Mouse (Mus musculus) limb, embryonic 10.5 days (tissue): ENCODE results near the gene Serping1. TPM values are rescaled to one million over a fixed set of nuclear protein-coding genes. Genes with fewer than 3 reads are reported as not detected.

Experiments used
- DNase-seq: peaks from one replicate; pipeline ENCODE4 v3.0.0-alpha.2; 2017; ENCODE audit warnings: low spot score
- H3K27ac ChIP-seq: fragments of 300-500 bp; sonication (generic); 2 replicates; pipeline ENCODE4 v1.5.1; 2016; ENCODE audit warnings: mild to moderate bottlenecking
- H3K27me3 ChIP-seq: fragments of 300-500 bp; sonication (generic); 2 replicates; pipeline ENCODE4 v1.6.1; 2016; ENCODE audit warnings: low read depth, mild to moderate bottlenecking; ENCODE audit not compliant: poor library complexity, severe bottlenecking
- H3K36me3 ChIP-seq: fragments of 300-500 bp; sonication (generic); 2 replicates; pipeline ENCODE4 v1.6.1; 2016; ENCODE audit warnings: mild to moderate bottlenecking, moderate library complexity
- H3K4me1 ChIP-seq: fragments of 300-500 bp; sonication (generic); 2 replicates; pipeline ENCODE4 v1.6.1; 2016
- H3K4me3 ChIP-seq: fragments of 300-500 bp; sonication (generic); 2 replicates; pipeline ENCODE4 v1.5.1; 2016; ENCODE audit warnings: mild to moderate bottlenecking, moderate library complexity
- H3K9me3 ChIP-seq: fragments of 300-500 bp; sonication (generic); replicated peaks from 2 replicates; pipeline ENCODE4 v1.6.1; 2016; ENCODE audit warnings: mild to moderate bottlenecking
- WGBS: fragments of 180-500 bp; shearing (Covaris S2); methylation state at CpG from one replicate; pipeline ENCODE4 v1.1.7; 2016; 5-methylcytosine and 5-hydroxymethylcytosine counted together
- polyA plus RNA-seq: library from polyadenylated mRNA; unstranded; fragments of >200 nt; fragmentation: Nextera tagmentation; extraction: Ambion mirVana; gene quantifications from 2 replicates; pipeline ENCODE4 v1.2.1, GENCODE M21; 2016

Serping1 gene
- polyA plus RNA-seq, 1 experiment from 2014 or later, result 10.8 TPM

- Histone ChIP-seq H3K27me3 (0 out of 2 replicates have a peak, but pooled peaks cover 5% of the 10 kb centered on the region), H3K36me3 (peaks cover 26% of the 10 kb centered on the region), H3K4me3 (peak overlapping the region; percentile 95), H3K9me3 (no peaks in the 10 kb centered on the region), H3K27ac (peak overlapping the region; percentile 100), H3K4me1 (peaks cover 43% of the 10 kb centered on the region)
- DNase-seq, result peak; percentile 77
- WGBS, result under 1% methylated on average over 10 of the region's 10 CpGs
These were observed 31.1 kb downstream of the Serping1 start for GRCm38 (mm10) chr2:84744126-84744525.

- WGBS, result under 1% methylated on average over 25 of the region's 25 CpGs
- Histone ChIP-seq H3K36me3 (peaks cover 26% of the 10 kb centered on the region), H3K27me3 (0 out of 2 replicates have a peak, but pooled peaks cover 5% of the 10 kb centered on the region), H3K4me3 (peak within 1 kb of the TSS; percentile 95), H3K4me1 (peaks cover 49% of the 10 kb centered on the region), H3K9me3 (no peaks in the 10 kb centered on the region), H3K27ac (peak within 1 kb of the TSS; percentile 100)
- DNase-seq, result peak; percentile 90
These were observed 31.7 kb downstream of the Serping1 start, which contains the start of gene Gm19426 for GRCm38 (mm10) chr2:84743561-84743960. Gm19426 (minus strand) TSS chr2:84743655.

- Histone ChIP-seq H3K4me1 (peaks cover 58% of the 10 kb centered on the region), H3K36me3 (peaks cover 26% of the 10 kb centered on the region), H3K9me3 (no peaks in the 10 kb centered on the region), H3K27ac (peak overlapping the region; percentile 100), H3K4me3 (peak overlapping the region; percentile 95), H3K27me3 (0 out of 2 replicates have a peak, but pooled peaks cover 5% of the 10 kb centered on the region)
- peak; percentile 93 for DNase-seq
- 0% methylated on average over 25 of the region's 26 CpGs for WGBS
These were observed 32.6 kb downstream of the Serping1 start for GRCm38 (mm10) chr2:84742451-84743283.

- DNase-seq, result no peak
- H3K4me3 ChIP-seq, result peak overlapping the region; percentile 95
- peaks cover 26% of the 10 kb centered on the region for H3K36me3 ChIP-seq
- H3K9me3 ChIP-seq, result no peaks in the 10 kb centered on the region
- peaks cover 65% of the 10 kb centered on the region for H3K4me1 ChIP-seq
- peak overlapping the region; percentile 100 for H3K27ac ChIP-seq
- 4% methylated on average over 5 of the region's 5 CpGs for WGBS
- 0 out of 2 replicates have a peak, but pooled peaks cover 1% of the 10 kb centered on the region for H3K27me3 ChIP-seq
These were observed 33.3 kb downstream of the Serping1 start for GRCm38 (mm10) chr2:84741841-84742450.

- Histone ChIP-seq H3K4me3 (peak overlapping the region; percentile 95), H3K36me3 (peaks cover 26% of the 10 kb centered on the region), H3K9me3 (no peaks in the 10 kb centered on the region), H3K27me3 (no peaks in the 10 kb centered on the region), H3K4me1 (peaks cover 76% of the 10 kb centered on the region), H3K27ac (peak overlapping the region; percentile 100)
- 87% methylated on average over 15 of the region's 15 CpGs for WGBS
- DNase-seq, result no peak
These were observed 34.5 kb downstream of the Serping1 start for GRCm38 (mm10) chr2:84740608-84741333.

GRCm38 (mm10) chr2:84738271-84738911, 36.9 kb downstream of the Serping1 start:
- DNase-seq, result peak; percentile 61
- Histone ChIP-seq H3K27me3 (no peaks in the 10 kb centered on the region), H3K4me1 (peaks cover 90% of the 10 kb centered on the region), H3K36me3 (peaks cover 26% of the 10 kb centered on the region), H3K27ac (peak overlapping the region; percentile 3; the same call in 1 of the 2 replicates), H3K4me3 (peak overlapping the region; percentile 23), H3K9me3 (no peaks in the 10 kb centered on the region)
- WGBS, result 3% methylated on average over 12 of the region's 12 CpGs

GRCm38 (mm10) chr2:84737451-84737925, 37.8 kb downstream of the Serping1 start:
- peak; percentile 58 for DNase-seq
- Histone ChIP-seq H3K4me3 (peak overlapping the region; percentile 23), H3K27me3 (no peaks in the 10 kb centered on the region), H3K4me1 (peaks cover 93% of the 10 kb centered on the region), H3K27ac (peak overlapping the region; percentile 72), H3K36me3 (peaks cover 26% of the 10 kb centered on the region), H3K9me3 (no peaks in the 10 kb centered on the region)
- 6% methylated on average over 8 of the region's 8 CpGs for WGBS

- 10% methylated on average over 27 of the region's 27 CpGs for WGBS
- peak; percentile 57 for DNase-seq
- peak overlapping the region; percentile 72 for H3K27ac ChIP-seq
- H3K36me3 ChIP-seq, result peaks cover 19% of the 10 kb centered on the region
- H3K9me3 ChIP-seq, result no peaks in the 10 kb centered on the region
- peaks cover 84% of the 10 kb centered on the region for H3K4me1 ChIP-seq
- H3K4me3 ChIP-seq, result peak overlapping the region; percentile 23
- no peaks in the 10 kb centered on the region for H3K27me3 ChIP-seq
These were observed 38.7 kb downstream of the Serping1 start for GRCm38 (mm10) chr2:84736312-84737161.

- Histone ChIP-seq H3K4me3 (peak overlapping the region; percentile 56), H3K36me3 (peaks cover 7% of the 10 kb centered on the region), H3K27me3 (no peaks in the 10 kb centered on the region), H3K9me3 (no peaks in the 10 kb centered on the region), H3K4me1 (peaks cover 73% of the 10 kb centered on the region), H3K27ac (peak overlapping the region; percentile 83)
- 26% methylated on average over 7 of the region's 7 CpGs for WGBS
- DNase-seq, result peak; percentile 39
These were observed 39.8 kb downstream of the Serping1 start for GRCm38 (mm10) chr2:84735346-84735920.

GRCm38 (mm10) chr2:84734919-84735318, 40.3 kb downstream of the Serping1 start:
- peak overlapping the region; percentile 83 for H3K27ac ChIP-seq
- peaks cover 67% of the 10 kb centered on the region for H3K4me1 ChIP-seq
- WGBS, result 6% methylated on average over 2 of the region's 2 CpGs

GRCm38 (mm10) chr2:84734351-84734864, 40.8 kb downstream of the Serping1 start:
- peak; percentile 67 for DNase-seq
- WGBS, result under 1% methylated on average over 11 of the region's 11 CpGs
- Histone ChIP-seq H3K36me3 (no peaks in the 10 kb centered on the region), H3K27me3 (no peaks in the 10 kb centered on the region), H3K4me3 (peak overlapping the region; percentile 56), H3K9me3 (no peaks in the 10 kb centered on the region), H3K4me1 (peaks cover 62% of the 10 kb centered on the region), H3K27ac (peak overlapping the region; percentile 83)

More at GRCm38 (mm10) chr2:84734919-84735318, 40.3 kb downstream of the Serping1 start:
- no peak for DNase-seq
- Histone ChIP-seq H3K36me3 (peaks cover 2% of the 10 kb centered on the region), H3K27me3 (no peaks in the 10 kb centered on the region), H3K9me3 (no peaks in the 10 kb centered on the region), H3K4me3 (peak overlapping the region; percentile 56)
